Mouse (Mus musculus) hindbrain, embryonic 14.5 days (tissue): ENCODE data around the gene Tmem35b. TPM values are rescaled to one million over a fixed set of nuclear protein-coding genes. Genes with fewer than 3 reads are reported as not detected.
A peak's percentile ranks its signal among the peaks of the same experiment; 100 is the strongest.

Experiments used
- ATAC-seq: fragments of 200-750 bp; cut with Nextera tagmentation; 2 replicates; pipeline ENCODE4 v1.8.0; 2017; ENCODE audit warnings: moderate number of reproducible peaks, mild to moderate bottlenecking, moderate TSS enrichment, moderate library complexity; ENCODE audit not compliant: low FRiP score
- DNase-seq: peaks from one replicate; pipeline ENCODE4 v3.0.0-alpha.2; 2015; ENCODE audit warnings: low spot score
- H3K27ac ChIP-seq: fragments of 300-500 bp; sonication (generic); 2 replicates; pipeline ENCODE4 v1.5.1; 2014; ENCODE audit warnings: mild to moderate bottlenecking, moderate library complexity
- H3K27me3 ChIP-seq: fragments of 300-500 bp; sonication (generic); 2 replicates; pipeline ENCODE4 v1.6.1; 2014; ENCODE audit warnings: mild to moderate bottlenecking, low read length, mixed read lengths; ENCODE audit not compliant: control insufficient read depth, insufficient read depth
- H3K36me3 ChIP-seq: fragments of 300-500 bp; sonication (generic); replicated peaks from 2 replicates; pipeline ENCODE4 v1.6.1; 2014; ENCODE audit not compliant: control insufficient read depth, insufficient read depth
- H3K4me1 ChIP-seq: fragments of 300-500 bp; sonication (generic); replicated peaks from 2 replicates; pipeline ENCODE4 v1.6.1; 2014; ENCODE audit warnings: antibody characterized with exemption, low read length, mixed read lengths; ENCODE audit not compliant: control insufficient read depth, insufficient read depth
- H3K4me2 ChIP-seq: fragments of 300-500 bp; sonication (generic); replicated peaks from 2 replicates; pipeline ENCODE4 v1.6.1; 2014; ENCODE audit warnings: mild to moderate bottlenecking, moderate library complexity
- H3K4me3 ChIP-seq: fragments of 300-500 bp; sonication (generic); replicated peaks from 2 replicates; pipeline ENCODE4 v1.5.1; 2014; ENCODE audit warnings: mild to moderate bottlenecking, low read length
- H3K9ac ChIP-seq: fragments of 300-500 bp; sonication (generic); 2 replicates; pipeline ENCODE4 v1.6.1; 2014
- H3K9me3 ChIP-seq: fragments of 300-500 bp; sonication (generic); 2 replicates; pipeline ENCODE4 v1.6.1; 2016; ENCODE audit warnings: low read length; ENCODE audit not compliant: control insufficient read depth
- whole genome bisulfite sequencing: fragments of 180-500 bp; shearing (Covaris S2); extraction: QIAGEN DNeasy Blood & Tissue Kit; methylation state at CpG from one replicate; pipeline ENCODE4 v1.1.7; 2014; 5-methylcytosine and 5-hydroxymethylcytosine counted together
- polyA plus RNA-seq: library from polyadenylated mRNA; unstranded; fragments of >200 nt; fragmentation: Nextera tagmentation; extraction: Ambion mirVana; gene quantifications from 2 replicates; pipeline ENCODE4 v1.2.1, GENCODE M21; 2014

The Tmem35b gene
- polyA plus RNA-seq, 1 experiment from 2014 or later, result 18.1 TPM

DNA sequence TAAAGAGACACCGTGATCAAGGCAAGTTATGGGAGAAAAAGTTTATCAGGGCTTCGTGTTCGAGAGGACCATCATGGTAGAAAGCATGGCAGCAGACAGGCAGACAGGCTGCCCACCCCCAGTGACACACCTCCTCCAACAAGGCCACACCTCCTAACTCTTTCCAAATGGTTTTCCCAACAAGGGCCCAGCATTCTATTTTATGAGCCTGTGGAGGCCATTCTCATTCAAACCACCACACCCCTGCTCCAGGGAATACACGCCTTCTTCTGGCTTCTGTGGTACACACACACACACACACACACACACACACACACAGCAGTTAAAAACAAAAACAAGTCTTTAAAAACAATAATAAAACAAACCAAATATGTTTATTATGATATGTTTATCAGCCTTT lies 34.3 kb downstream of the Tmem35b start:
- 83% methylated on average over 4 of the region's 4 CpGs for WGBS
- no peak overlapping the region for H3K27ac ChIP-seq
- no peaks in the 10 kb centered on the region for H3K4me1 ChIP-seq
- H3K9ac ChIP-seq, result no peak overlapping the region
- DNase-seq, result no peak
- H3K4me3 ChIP-seq, result no peak overlapping the region
- H3K27me3 ChIP-seq, result no peaks in the 10 kb centered on the region
- H3K9me3 ChIP-seq, result no peaks in the 10 kb centered on the region
- no peaks in the 10 kb centered on the region for H3K36me3 ChIP-seq
- no peak overlapping the region for H3K4me2 ChIP-seq
- no peak for ATAC-seq

DNA sequence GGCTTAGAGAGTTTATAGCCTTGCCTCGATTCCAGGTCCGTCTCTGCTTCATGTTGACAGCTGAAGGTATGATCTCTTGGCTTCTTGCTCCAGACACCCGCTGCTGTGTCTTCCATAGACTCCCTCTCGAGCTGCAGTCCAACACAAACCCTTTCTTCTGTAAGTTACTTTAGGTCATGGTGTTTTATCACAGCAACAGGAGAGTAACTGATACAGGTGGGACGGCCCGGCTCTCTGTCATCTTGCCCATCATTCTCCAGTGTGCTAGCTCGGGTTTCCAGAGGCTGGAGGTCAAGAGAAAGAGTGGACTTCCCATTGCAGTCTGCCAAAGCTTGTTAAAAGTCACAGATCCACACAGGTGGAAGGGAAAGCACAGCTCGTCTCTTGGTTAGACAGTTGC lies 40.4 kb downstream of the Tmem35b start:
- H3K4me1 ChIP-seq, result no peaks in the 10 kb centered on the region
- no peaks in the 10 kb centered on the region for H3K9me3 ChIP-seq
- no peak for DNase-seq
- no peak overlapping the region for H3K9ac ChIP-seq
- H3K4me2 ChIP-seq, result no peak overlapping the region
- no peak overlapping the region for H3K27ac ChIP-seq
- H3K36me3 ChIP-seq, result no peaks in the 10 kb centered on the region
- H3K27me3 ChIP-seq, result no peaks in the 10 kb centered on the region
- 75% methylated on average over 8 of the region's 8 CpGs for WGBS
- no peak for ATAC-seq
- no peak overlapping the region for H3K4me3 ChIP-seq

DNA sequence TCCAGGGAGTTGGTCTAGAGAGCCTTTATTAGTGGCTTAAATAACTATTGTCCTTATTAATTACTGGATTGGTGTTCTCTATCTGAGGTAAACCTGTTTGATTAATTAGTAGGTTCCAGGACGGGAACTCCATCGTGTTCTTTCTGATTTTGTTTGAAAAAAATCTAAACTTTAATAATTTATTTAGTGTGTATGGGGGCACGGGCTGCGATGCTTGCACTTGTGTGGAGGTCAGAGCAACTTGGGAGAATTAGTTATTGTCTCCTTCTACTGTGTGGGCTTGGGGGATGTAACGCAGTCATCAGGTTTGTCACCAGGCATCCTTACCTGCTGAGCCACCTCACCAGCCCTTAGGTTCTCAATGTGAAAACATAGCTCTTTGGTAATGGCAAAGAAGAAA lies 43.6 kb downstream of the Tmem35b start:
- H3K9me3 ChIP-seq, result no peaks in the 10 kb centered on the region
- H3K27ac ChIP-seq, result no peak overlapping the region
- H3K9ac ChIP-seq, result no peak overlapping the region
- no peak for ATAC-seq
- H3K4me3 ChIP-seq, result no peak overlapping the region
- no peak for DNase-seq
- H3K27me3 ChIP-seq, result no peaks in the 10 kb centered on the region
- 74% methylated on average over 5 of the region's 5 CpGs for WGBS
- 0 out of 2 replicates have a peak overlapping the region, but pooled peaks have one; percentile 95 for H3K4me2 ChIP-seq
- H3K36me3 ChIP-seq, result no peaks in the 10 kb centered on the region
- H3K4me1 ChIP-seq, result peaks cover 19% of the 10 kb centered on the region

DNA sequence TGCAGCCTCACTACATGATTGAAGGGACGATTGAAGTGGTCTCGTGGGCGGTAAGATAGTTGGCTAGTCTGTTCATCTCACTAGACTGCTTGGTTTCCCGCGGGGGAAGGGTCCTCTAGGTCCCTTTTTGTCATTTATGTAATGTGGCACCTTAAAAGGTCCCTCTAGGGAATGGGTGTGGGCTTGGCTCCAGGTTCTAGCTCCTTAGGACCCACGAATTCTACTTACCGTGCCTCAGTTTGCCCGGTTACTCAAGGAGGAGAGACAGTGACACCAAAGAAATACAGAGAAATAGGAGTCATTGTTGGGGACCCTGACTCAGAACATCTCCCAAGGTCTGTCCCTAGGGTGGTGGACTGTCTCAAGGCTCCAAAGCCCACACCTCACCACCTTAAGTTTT lies 44.2 kb downstream of the Tmem35b start:
- peak overlapping the region; percentile 82; the same call in 1 of the 2 replicates for H3K27ac ChIP-seq
- H3K9ac ChIP-seq, result peak overlapping the region; percentile 92
- ATAC-seq (0 out of 2 replicates have a peak, but pooled peaks have one; percentile 1), DNase-seq (no peak)
- H3K4me1 ChIP-seq, result peaks cover 20% of the 10 kb centered on the region
- no peaks in the 10 kb centered on the region for H3K9me3 ChIP-seq
- H3K4me2 ChIP-seq, result peak overlapping the region; percentile 95
- H3K36me3 ChIP-seq, result no peaks in the 10 kb centered on the region
- 10% methylated on average over 8 of the region's 8 CpGs for WGBS
- H3K4me3 ChIP-seq, result peak overlapping the region; percentile 94
- H3K27me3 ChIP-seq, result no peaks in the 10 kb centered on the region

- Histone ChIP-seq H3K36me3 (no peaks in the 10 kb centered on the region), H3K4me2 (peak overlapping the region; percentile 95), H3K9me3 (no peaks in the 10 kb centered on the region), H3K27ac (peak overlapping the region; percentile 82), H3K4me3 (peak overlapping the region; percentile 94), H3K27me3 (no peaks in the 10 kb centered on the region), H3K9ac (peak overlapping the region; percentile 92), H3K4me1 (peaks cover 26% of the 10 kb centered on the region)
- under 1% methylated on average over 38 of the region's 39 CpGs for WGBS
- DNase-seq (peak; percentile 63), ATAC-seq (peak; percentile 69)
Observed at GRCm38 (mm10) chr4:127168211-127168913, 44.9 kb downstream of the Tmem35b start.

DNA sequence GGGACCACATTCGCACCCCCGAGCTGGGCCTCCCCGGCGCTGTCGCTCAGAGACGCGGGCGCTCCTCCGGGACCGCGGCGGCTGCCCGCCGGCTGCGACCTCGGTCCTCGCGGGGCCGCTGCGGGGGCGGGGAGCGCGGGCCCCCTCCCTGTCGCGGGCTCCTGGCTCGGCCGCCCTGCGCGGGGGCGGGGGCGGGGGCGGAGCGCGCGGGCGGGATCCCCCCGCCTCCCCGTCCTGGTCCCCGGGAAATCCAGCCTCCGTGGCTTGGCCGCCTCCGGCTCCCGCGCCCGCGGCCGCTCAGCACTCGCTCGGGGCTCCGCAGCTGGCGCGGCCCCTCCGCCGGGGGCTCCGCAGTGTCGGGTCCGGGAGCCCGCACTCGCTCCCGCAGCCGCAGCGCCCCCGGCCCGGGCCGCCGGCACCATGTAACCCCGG lies 45.4 kb downstream of the Tmem35b start, which contains the start of gene Dlgap3:
TSS of gene Dlgap3 (plus strand) at position 291 of the 432 bp plus-strand sequence.
- H3K4me1 ChIP-seq, result peaks cover 29% of the 10 kb centered on the region
- H3K9ac ChIP-seq, result peak within 1 kb of the TSS; percentile 92
- no peaks in the 10 kb centered on the region for H3K36me3 ChIP-seq
- WGBS, result under 1% methylated on average over 48 of the region's 67 CpGs
- DNase-seq (peak; percentile 71), ATAC-seq (peak; percentile 75)
- H3K4me2 ChIP-seq, result peak within 1 kb of the TSS; percentile 95
- no peaks in the 10 kb centered on the region for H3K9me3 ChIP-seq
- peak within 1 kb of the TSS; percentile 94 for H3K4me3 ChIP-seq
- no peaks in the 10 kb centered on the region for H3K27me3 ChIP-seq
- H3K27ac ChIP-seq, result peak within 1 kb of the TSS; percentile 82

- ATAC-seq (peak; percentile 47), DNase-seq (no peak)
- H3K4me1 ChIP-seq, result peaks cover 29% of the 10 kb centered on the region
- H3K36me3 ChIP-seq, result no peaks in the 10 kb centered on the region
- no peaks in the 10 kb centered on the region for H3K9me3 ChIP-seq
- H3K27me3 ChIP-seq, result no peaks in the 10 kb centered on the region
- peak overlapping the region; percentile 95 for H3K4me2 ChIP-seq
- H3K27ac ChIP-seq, result peak overlapping the region; percentile 82
- H3K9ac ChIP-seq, result peak overlapping the region; percentile 92
- H3K4me3 ChIP-seq, result peak overlapping the region; percentile 94
- WGBS, result 2% methylated on average over 44 of the region's 51 CpGs
Observed at GRCm38 (mm10) chr4:127169346-127170221, 46.1 kb downstream of the Tmem35b start.

DNA sequence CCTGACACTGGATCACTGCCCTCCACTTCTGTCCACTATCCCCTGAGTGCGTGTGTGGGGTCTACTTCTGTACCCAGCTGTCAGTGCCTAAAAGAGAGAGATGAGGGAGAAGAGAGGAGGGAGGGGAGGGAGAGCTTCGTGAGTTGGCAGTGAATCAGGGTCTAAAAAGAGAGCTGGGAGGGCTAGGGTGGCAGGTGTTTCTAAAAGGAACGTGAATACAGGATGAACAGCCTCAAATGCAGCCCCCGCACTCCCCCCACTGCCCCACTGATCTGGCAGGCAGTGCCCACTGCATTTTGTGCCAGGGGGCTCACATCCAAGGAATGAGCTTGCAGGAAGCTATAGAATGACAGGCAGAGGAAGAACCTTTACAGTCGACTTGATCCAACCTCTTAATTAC lies 47.4 kb downstream of the Tmem35b start:
- Histone ChIP-seq H3K27ac (no peak overlapping the region), H3K9me3 (no peaks in the 10 kb centered on the region), H3K4me1 (peaks cover 29% of the 10 kb centered on the region), H3K4me2 (peak overlapping the region; percentile 95), H3K27me3 (no peaks in the 10 kb centered on the region), H3K9ac (peak overlapping the region; percentile 9; the same call in 1 of the 2 replicates), H3K36me3 (no peaks in the 10 kb centered on the region), H3K4me3 (no peak overlapping the region)
- WGBS, result 27% methylated on average over 5 of the region's 5 CpGs
- DNase-seq (no peak), ATAC-seq (no peak)

GRCm38 (mm10) chr4:127171341-127171905 lies 47.9 kb downstream of the Tmem35b start:
- H3K9me3 ChIP-seq, result no peaks in the 10 kb centered on the region
- DNase-seq, result no peak
- peak overlapping the region; percentile 95 for H3K4me2 ChIP-seq
- H3K27ac ChIP-seq, result no peak overlapping the region
- no peak overlapping the region for H3K4me3 ChIP-seq
- H3K36me3 ChIP-seq, result no peaks in the 10 kb centered on the region
- no peak overlapping the region for H3K9ac ChIP-seq
- H3K4me1 ChIP-seq, result peaks cover 29% of the 10 kb centered on the region
- WGBS, result 55% methylated on average over 4 of the region's 4 CpGs
- H3K27me3 ChIP-seq, result no peaks in the 10 kb centered on the region
- no peak for ATAC-seq
